Mouse (Mus musculus) lung, embryonic 16.5 days (tissue): ENCODE measurements around the gene Apoa5. TPM values are rescaled to one million over a fixed set of nuclear protein-coding genes. Genes with fewer than 3 reads are reported as not detected.

Experiments used
- ATAC-seq: fragments of 200-750 bp; cut with Nextera tagmentation; 2 replicates; pipeline ENCODE4 v1.8.0; 2017; ENCODE audit warnings: low read depth, mild to moderate bottlenecking, moderate library complexity
- H3K27ac ChIP-seq: fragments of 300-500 bp; sonication (generic); 2 replicates; pipeline ENCODE4 v1.5.1; 2014; ENCODE audit warnings: mild to moderate bottlenecking, control low read depth, low read length
- H3K27me3 ChIP-seq: fragments of 300-500 bp; sonication (generic); 2 replicates; pipeline ENCODE4 v1.6.1; 2014; ENCODE audit warnings: low read depth, low read length, mixed read lengths; ENCODE audit not compliant: control insufficient read depth, insufficient read depth
- H3K36me3 ChIP-seq: fragments of 300-500 bp; sonication (generic); 2 replicates; pipeline ENCODE4 v1.6.1; 2014; ENCODE audit warnings: low read length; ENCODE audit not compliant: control insufficient read depth, insufficient read depth
- H3K4me1 ChIP-seq: fragments of 300-500 bp; sonication (generic); replicated peaks from 2 replicates; pipeline ENCODE4 v1.6.1; 2014; ENCODE audit warnings: low read length, mixed read lengths; ENCODE audit not compliant: control insufficient read depth, insufficient read depth
- H3K4me2 ChIP-seq: fragments of 300-500 bp; sonication (generic); 2 replicates; pipeline ENCODE4 v1.6.1; 2014; ENCODE audit warnings: low read depth, low read length, control low read depth
- H3K4me3 ChIP-seq: fragments of 300-500 bp; sonication (generic); 2 replicates; pipeline ENCODE4 v1.5.1; 2014; ENCODE audit warnings: mild to moderate bottlenecking, low read length, control low read depth
- H3K9ac ChIP-seq: fragments of 300-500 bp; sonication (generic); 2 replicates; pipeline ENCODE4 v1.6.1; 2014; ENCODE audit warnings: low read length, control low read depth
- H3K9me3 ChIP-seq: fragments of 300-500 bp; sonication (generic); 2 replicates; pipeline ENCODE4 v1.6.1; 2016; ENCODE audit warnings: low read length; ENCODE audit not compliant: control insufficient read depth
- WGBS: fragments of 180-500 bp; shearing (Covaris S2); extraction: QIAGEN DNeasy Blood & Tissue Kit; methylation state at CpG from one replicate; pipeline ENCODE4 v1.1.7; 2014; 5-methylcytosine and 5-hydroxymethylcytosine counted together
- polyA plus RNA-seq: library from polyadenylated mRNA; unstranded; fragments of >200 nt; fragmentation: Nextera tagmentation; extraction: Ambion mirVana; gene quantifications from 2 replicates; pipeline ENCODE4 v1.2.1, GENCODE M21; 2015

Apoa5 gene
- polyA plus RNA-seq, 1 experiment from 2014 or later, result not detected

GRCm38 (mm10) chr9:46282631-46283436 is 14.4 kb downstream of the Apoa5 start, which contains the start of gene Bud13:
Bud13 (plus strand) TSS chr9:46283008.
- H3K36me3 ChIP-seq, result peaks cover 25% of the 10 kb centered on the region
- under 1% methylated on average over 55 of the region's 55 CpGs for WGBS
- H3K9ac ChIP-seq, result peak within 1 kb of the TSS; percentile 92
- H3K4me3 ChIP-seq, result peak within 1 kb of the TSS; percentile 83
- H3K27me3 ChIP-seq, result no peaks in the 10 kb centered on the region
- peaks cover 11% of the 10 kb centered on the region for H3K4me1 ChIP-seq
- peak; percentile 96 for ATAC-seq
- H3K4me2 ChIP-seq, result peak within 1 kb of the TSS; percentile 71
- no peaks in the 10 kb centered on the region for H3K9me3 ChIP-seq
- peak within 1 kb of the TSS; percentile 89 for H3K27ac ChIP-seq

- Histone ChIP-seq H3K36me3 (peaks cover 26% of the 10 kb centered on the region; the same call in 1 of the 2 replicates), H3K9me3 (no peaks in the 10 kb centered on the region)
- 81% methylated on average over 4 of the region's 4 CpGs for WGBS
Measured at GRCm38 (mm10) chr9:46298381-46298780, 29.9 kb downstream of the Apoa5 start.

GRCm38 (mm10) chr9:46302142-46302541 is 33.7 kb downstream of the Apoa5 start:
- Histone ChIP-seq H3K4me1 (no peaks in the 10 kb centered on the region), H3K36me3 (peaks cover 13% of the 10 kb centered on the region; the same call in 1 of the 2 replicates), H3K27me3 (no peaks in the 10 kb centered on the region), H3K9ac (no peak overlapping the region), H3K27ac (no peak overlapping the region), H3K9me3 (no peaks in the 10 kb centered on the region), H3K4me2 (no peak overlapping the region), H3K4me3 (no peak overlapping the region)
- WGBS, result 13% methylated on average over 2 of the region's 2 CpGs
- ATAC-seq, result peak; percentile 61; the same call in 1 of the 2 replicates

More at GRCm38 (mm10) chr9:46298381-46298780, 29.9 kb downstream of the Apoa5 start:
- no peaks in the 10 kb centered on the region for H3K27me3 ChIP-seq
- H3K4me3 ChIP-seq, result no peak overlapping the region
- H3K4me1 ChIP-seq, result no peaks in the 10 kb centered on the region
- no peak for ATAC-seq
- no peak overlapping the region for H3K4me2 ChIP-seq
- no peak overlapping the region for H3K27ac ChIP-seq
- no peak overlapping the region for H3K9ac ChIP-seq

- H3K4me1 ChIP-seq, result no peaks in the 10 kb centered on the region
- 11% methylated on average over 7 of the region's 7 CpGs for WGBS
- H3K27me3 ChIP-seq, result no peaks in the 10 kb centered on the region
- H3K27ac ChIP-seq, result no peak overlapping the region
- H3K36me3 ChIP-seq, result no peaks in the 10 kb centered on the region
- no peak overlapping the region for H3K9ac ChIP-seq
- no peak overlapping the region for H3K4me2 ChIP-seq
- no peak for ATAC-seq
- no peak overlapping the region for H3K4me3 ChIP-seq
- no peaks in the 10 kb centered on the region for H3K9me3 ChIP-seq
Measured at GRCm38 (mm10) chr9:46309121-46309520, 40.7 kb downstream of the Apoa5 start.

- no peaks in the 10 kb centered on the region for H3K4me1 ChIP-seq
- H3K4me2 ChIP-seq, result no peak overlapping the region
- H3K27ac ChIP-seq, result no peak overlapping the region
- H3K9ac ChIP-seq, result no peak overlapping the region
- no peaks in the 10 kb centered on the region for H3K36me3 ChIP-seq
- no peak overlapping the region for H3K4me3 ChIP-seq
- H3K27me3 ChIP-seq, result no peaks in the 10 kb centered on the region
- ATAC-seq, result peak; percentile 54
- 8% methylated on average over 4 of the region's 4 CpGs for WGBS
- H3K9me3 ChIP-seq, result no peaks in the 10 kb centered on the region
Measured at GRCm38 (mm10) chr9:46314507-46314906, 46.1 kb downstream of the Apoa5 start.

- ATAC-seq, result no peak
- no peaks in the 10 kb centered on the region for H3K27me3 ChIP-seq
- H3K9ac ChIP-seq, result no peak overlapping the region
- H3K9me3 ChIP-seq, result no peaks in the 10 kb centered on the region
- 41% methylated on average over 2 of the region's 2 CpGs for WGBS
- no peak overlapping the region for H3K4me3 ChIP-seq
- H3K4me1 ChIP-seq, result no peaks in the 10 kb centered on the region
- no peaks in the 10 kb centered on the region for H3K36me3 ChIP-seq
- no peak overlapping the region for H3K4me2 ChIP-seq
- H3K27ac ChIP-seq, result no peak overlapping the region
Measured at GRCm38 (mm10) chr9:46314921-46315320, 46.5 kb downstream of the Apoa5 start.

GRCm38 (mm10) chr9:46315807-46316365 is 47.5 kb downstream of the Apoa5 start:
- 56% methylated on average over 11 of the region's 11 CpGs for WGBS

GRCm38 (mm10) chr9:46316388-46316787 is 48.0 kb downstream of the Apoa5 start:
- ATAC-seq, result no peak
- 39% methylated on average over 5 of the region's 5 CpGs for WGBS
- Histone ChIP-seq H3K36me3 (no peaks in the 10 kb centered on the region), H3K4me2 (no peak overlapping the region), H3K27ac (no peak overlapping the region), H3K4me1 (no peaks in the 10 kb centered on the region), H3K4me3 (no peak overlapping the region), H3K27me3 (no peaks in the 10 kb centered on the region), H3K9me3 (no peaks in the 10 kb centered on the region), H3K9ac (no peak overlapping the region)

More at GRCm38 (mm10) chr9:46315807-46316365, 47.5 kb downstream of the Apoa5 start:
- no peak for ATAC-seq
- H3K4me3 ChIP-seq, result no peak overlapping the region
- H3K27me3 ChIP-seq, result no peaks in the 10 kb centered on the region
- H3K9me3 ChIP-seq, result no peaks in the 10 kb centered on the region
- H3K36me3 ChIP-seq, result no peaks in the 10 kb centered on the region
- H3K4me2 ChIP-seq, result no peak overlapping the region
- no peak overlapping the region for H3K27ac ChIP-seq
- H3K4me1 ChIP-seq, result no peaks in the 10 kb centered on the region
- H3K9ac ChIP-seq, result no peak overlapping the region

- no peak for ATAC-seq
- Histone ChIP-seq H3K27ac (no peak overlapping the region), H3K9ac (no peak overlapping the region), H3K36me3 (no peaks in the 10 kb centered on the region), H3K27me3 (no peaks in the 10 kb centered on the region), H3K9me3 (no peaks in the 10 kb centered on the region), H3K4me3 (no peak overlapping the region), H3K4me2 (no peak overlapping the region), H3K4me1 (no peaks in the 10 kb centered on the region)
- 65% methylated on average over 8 of the region's 8 CpGs for WGBS
Measured at GRCm38 (mm10) chr9:46316909-46317308, 48.5 kb downstream of the Apoa5 start.
